ENCODE assay signal across 9 mouse cellular contexts in genomic region chr11:107341293-107341692, GRCm38 (mm10).
DNase-seq lines count a peak whose midpoint lies in the region; ATAC-seq lines count a peak whose summit lies in the region.
"Had no signal": no experiment of that assay in that cellular context is flagged by ENCODE, and none has a peak within 500 bp of the region (broad histone marks: within the 10 kb centered on the region; RNA-seq: fewer than 3 reads in every experiment).

No protein-coding gene starts in this region.

- H3K4me1 ChIP-seq in heart, embryonic 13.5 days: peaks cover 60% of the 10 kb centered on the region
- H3K4me1 ChIP-seq in kidney, embryonic 15.5 days: peaks cover 45% of the 10 kb centered on the region
- peaks cover 25% of the 10 kb centered on the region for H3K4me1 ChIP-seq in midbrain, embryonic 11.5 days (ENCODE audit: control insufficient read depth, insufficient read depth, low read length)

- peak overlapping the region; percentile 34 for H3K4me2 ChIP-seq in heart, embryonic 13.5 days
- peak overlapping the region; percentile 23; the same call in 1 of the 2 replicates for H3K4me2 ChIP-seq in kidney, embryonic 15.5 days
- no peak overlapping the region for H3K4me2 ChIP-seq in midbrain, embryonic 11.5 days

- no peak overlapping the region for H3K4me3 ChIP-seq in heart, embryonic 13.5 days
- no peak overlapping the region for H3K4me3 ChIP-seq in kidney, embryonic 15.5 days (replicated peaks)
- H3K4me3 ChIP-seq in midbrain, embryonic 11.5 days (ENCODE audit: low read depth, low read length): no peak overlapping the region
- H3K4me3 ChIP-seq: erythroblast, embryonic 14.5 days had no signal

- H3K27ac ChIP-seq in heart, embryonic 13.5 days (replicated peaks): peak overlapping the region; percentile 82
- H3K27ac ChIP-seq in kidney, embryonic 15.5 days: peak overlapping the region; percentile 48; the same call in 1 of the 2 replicates
- no peak overlapping the region for H3K27ac ChIP-seq in midbrain, embryonic 11.5 days (ENCODE audit: low read depth, low read length)

- H3K27me3 ChIP-seq in heart, embryonic 13.5 days (replicated peaks): no peaks in the 10 kb centered on the region
- H3K27me3 ChIP-seq in kidney, embryonic 15.5 days: no peaks in the 10 kb centered on the region
- no peaks in the 10 kb centered on the region for H3K27me3 ChIP-seq in midbrain, embryonic 11.5 days (ENCODE audit: control insufficient read depth, insufficient read depth, low read length)

- H3K9me3 ChIP-seq in heart, embryonic 13.5 days: no peaks in the 10 kb centered on the region
- no peaks in the 10 kb centered on the region for H3K9me3 ChIP-seq in kidney, embryonic 15.5 days (replicated peaks)
- no peaks in the 10 kb centered on the region for H3K9me3 ChIP-seq in midbrain, embryonic 11.5 days (ENCODE audit: control insufficient read depth, low read length)

- WGBS in heart, embryonic 13.5 days: 33% methylated on average over 15 of the region's 15 CpGs
- 17% methylated on average over 15 of the region's 15 CpGs for WGBS in kidney, embryonic 15.5 days
- WGBS in midbrain, embryonic 11.5 days: 48% methylated on average over 15 of the region's 15 CpGs

- H3K36me3 ChIP-seq in heart, embryonic 13.5 days: no peaks in the 10 kb centered on the region
- H3K36me3 ChIP-seq in kidney, embryonic 15.5 days: no peaks in the 10 kb centered on the region
- H3K36me3 ChIP-seq in midbrain, embryonic 11.5 days (ENCODE audit: control insufficient read depth, insufficient read depth, low read length): no peaks in the 10 kb centered on the region

- peak; percentile 34; the same call in 1 of the 2 replicates for ATAC-seq in frontal cortex, adult (ENCODE audit: low TSS enrichment)
- ATAC-seq in heart, embryonic 13.5 days (ENCODE audit: extremely low read depth, insufficient number of reproducible peaks, low FRiP score, low TSS enrichment): no peak
- 0 out of 2 replicates have a peak, but pooled peaks have one; percentile 26 for ATAC-seq in kidney, embryonic 15.5 days (replicated peaks; ENCODE audit: low FRiP score)
- 0 out of 2 replicates have a peak, but pooled peaks have one; percentile 38 for ATAC-seq in midbrain, embryonic 11.5 days (ENCODE audit: low FRiP score)

- no peak for DNase-seq in frontal cortex, postnatal 14 days (ENCODE audit: low spot score in 2 of 2)
- DNase-seq in cerebellum, postnatal 36 days: peak; percentile 36 to 42
- DNase-seq in midbrain, embryonic 11.5 days (ENCODE audit: low spot score, missing footprints): no peak
- no peak for DNase-seq in testis, postnatal 10 days (ENCODE audit: low spot score)
- no peak for DNase-seq in right cerebral cortex, adult 18-20 months

- peak overlapping the region; percentile 24; the same call in 1 of the 2 replicates for H3K9ac ChIP-seq in heart, embryonic 13.5 days
- 0 out of 2 replicates have a peak overlapping the region, but pooled peaks have one; percentile 10 for H3K9ac ChIP-seq in kidney, embryonic 15.5 days
- H3K9ac ChIP-seq in midbrain, embryonic 11.5 days (ENCODE audit: low read length): no peak overlapping the region

Comparison
In these comparisons a context has a peak if more than half of its experiments do, and no peak if none do; other contexts are left out.
1. DNase-seq: peak in cerebellum, postnatal 36 days (2 of 2); none in frontal cortex, postnatal 14 days (0 of 2), midbrain, embryonic 11.5 days (single experiment), testis, postnatal 10 days (single experiment) and right cerebral cortex, adult 18-20 months (single experiment).